Mouse (Mus musculus): ENCODE measurements around the gene Olfr1121. TPM values are rescaled to one million over a fixed set of nuclear protein-coding genes. Genes with fewer than 3 reads are reported as not detected.

Gene Olfr1121
- polyA plus RNA-seq, 1 experiment from 2014 or later: not detected

Other genes starting within 250 kb of the Olfr1121 start
- gene Olfr1110, start 229.6 kb upstream of the Olfr1121 start, polyA plus RNA-seq (2014; fragmentation: Nextera tagmentation; extraction: Ambion mirVana): not detected in 2 replicates
- not detected in 2 replicates for gene Olfr1111, start 217.3 kb upstream of the Olfr1121 start, polyA plus RNA-seq (2014; fragmentation: Nextera tagmentation; extraction: Ambion mirVana)
- gene Olfr1112, start 182.1 kb upstream of the Olfr1121 start, polyA plus RNA-seq (2014; fragmentation: Nextera tagmentation; extraction: Ambion mirVana): not detected in 2 replicates
- gene Olfr1113, start 160.9 kb upstream of the Olfr1121 start, polyA plus RNA-seq (2014; fragmentation: Nextera tagmentation; extraction: Ambion mirVana): not detected in 2 replicates
- gene Olfr1115, start 121.9 kb upstream of the Olfr1121 start, polyA plus RNA-seq (2014; fragmentation: Nextera tagmentation; extraction: Ambion mirVana): not detected in 2 replicates
- gene Olfr1116, start 102.4 kb upstream of the Olfr1121 start, polyA plus RNA-seq (2014; fragmentation: Nextera tagmentation; extraction: Ambion mirVana): not detected in 2 replicates
- gene Olfr1118, start 62.3 kb upstream of the Olfr1121 start, polyA plus RNA-seq (2014; fragmentation: Nextera tagmentation; extraction: Ambion mirVana): not detected in 2 replicates
- gene Olfr1120, start 15.1 kb upstream of the Olfr1121 start, polyA plus RNA-seq (2014; fragmentation: Nextera tagmentation; extraction: Ambion mirVana): not detected in 2 replicates
- gene Olfr1122, start 16.0 kb downstream of the Olfr1121 start, polyA plus RNA-seq (2014; fragmentation: Nextera tagmentation; extraction: Ambion mirVana): not detected in 2 replicates
- not detected in 2 replicates for gene Olfr1123, start 46.7 kb downstream of the Olfr1121 start, polyA plus RNA-seq (2014; fragmentation: Nextera tagmentation; extraction: Ambion mirVana)
- 0.06 and 0.09 TPM in 2 replicates for gene Olfr1124, start 60.4 kb downstream of the Olfr1121 start, polyA plus RNA-seq (2014; fragmentation: Nextera tagmentation; extraction: Ambion mirVana)
- not detected in 2 replicates for gene Olfr1126, start 84.1 kb downstream of the Olfr1121 start, polyA plus RNA-seq (2014; fragmentation: Nextera tagmentation; extraction: Ambion mirVana)
- gene Pramel7, start 127.2 kb downstream of the Olfr1121 start, polyA plus RNA-seq (2014; fragmentation: Nextera tagmentation; extraction: Ambion mirVana): not detected in 2 replicates
- not detected in 2 replicates for gene Pramel6, start 136.7 kb downstream of the Olfr1121 start, polyA plus RNA-seq (2014; fragmentation: Nextera tagmentation; extraction: Ambion mirVana)
- gene Olfr153, start 161.9 kb downstream of the Olfr1121 start, polyA plus RNA-seq (2014; fragmentation: Nextera tagmentation; extraction: Ambion mirVana): not detected in 2 replicates
- not detected in 2 replicates for gene Olfr1128, start 175.6 kb downstream of the Olfr1121 start, polyA plus RNA-seq (2014; fragmentation: Nextera tagmentation; extraction: Ambion mirVana)
- gene Olfr1129, start 204.0 kb downstream of the Olfr1121 start, polyA plus RNA-seq (2014; fragmentation: Nextera tagmentation; extraction: Ambion mirVana): not detected in 2 replicates
- not detected in 2 replicates for gene Olfr1130, start 236.3 kb downstream of the Olfr1121 start, polyA plus RNA-seq (2014; fragmentation: Nextera tagmentation; extraction: Ambion mirVana)

Data from hindbrain, embryonic 11.5 days (tissue).